Mouse (Mus musculus): Measurements from ENCODE around the gene Vmn1r90.
"Not testable (repeated sequence)": the region's sequence is repeated elsewhere in the genome, so short reads cannot be mapped to it uniquely, and the experiment has no call there.

Vmn1r90 gene

GRCm38 (mm10) chr7:14563406-14563805 lies at the start of gene Vmn1r90:
Vmn1r90 (minus strand) TSS chr7:14563506.
- no peak for DNase-seq (ENCODE audit: low read depth, low spot score)

GRCm38 (mm10) chr7:14593009-14593408 lies 29.7 kb upstream of the Vmn1r90 start:
- not testable (repeated sequence) for DNase-seq (ENCODE audit: low read depth, low spot score)

GRCm38 (mm10) chr7:14552284-14552683 lies 11.0 kb downstream of the Vmn1r90 start:
- DNase-seq (ENCODE audit: low read depth, low spot score), result no peak

- no peak for DNase-seq (ENCODE audit: low read depth, low spot score)
Observed at GRCm38 (mm10) chr7:14525280-14525679, 38.0 kb downstream of the Vmn1r90 start.

GRCm38 (mm10) chr7:14522636-14523035 lies 40.7 kb downstream of the Vmn1r90 start:
- DNase-seq (ENCODE audit: low read depth, low spot score), result no peak

GRCm38 (mm10) chr7:14518301-14518700 lies 45.0 kb downstream of the Vmn1r90 start:
- no peak for DNase-seq (ENCODE audit: low read depth, low spot score)

Measured in retina, adult 2 months (tissue).